ENCODE assay signal across 13 mouse cellular contexts in genomic region chr5:35536271-35536670, GRCm38 (mm10). TPM values are rescaled to one million over a fixed set of nuclear protein-coding genes. Genes with fewer than 3 reads are reported as not detected.
DNase-seq lines count a peak whose midpoint lies in the region; ATAC-seq and TF ChIP-seq lines count a peak whose summit lies in the region.
"Had no signal": no experiment of that assay in that cellular context is flagged by ENCODE, and none has a peak within 500 bp of the region (broad histone marks: within the 10 kb centered on the region; RNA-seq: fewer than 3 reads in every experiment).

No protein-coding gene starts in this region.

- H3K4me1 ChIP-seq in kidney, postnatal 0 days (replicated peaks; ENCODE audit: insufficient read depth, low read length) = no peaks in the 10 kb centered on the region
- H3K4me1 ChIP-seq: liver, embryonic 13.5 days; megakaryocyte, embryonic 14.5 days had no signal

- H3K27me3 ChIP-seq in kidney, postnatal 0 days (ENCODE audit: insufficient read depth, low read length) = no peaks in the 10 kb centered on the region
- H3K27me3 ChIP-seq: liver, embryonic 13.5 days had no signal

- ATAC-seq in CD4-positive, CD25-positive, alpha-beta regulatory T cell, adult 4 months = no peak
- no peak for ATAC-seq in kidney, postnatal 0 days (replicated peaks; ENCODE audit: low FRiP score, low read depth)
- ATAC-seq: activated CD4-positive, CD25-positive, alpha-beta regulatory T cell, adult 4 months had no signal

- no peak overlapping the region for H3K4me3 ChIP-seq in kidney, postnatal 0 days (replicated peaks; ENCODE audit: low read depth, low read length)
- H3K4me3 ChIP-seq: liver, embryonic 13.5 days; megakaryocyte, embryonic 14.5 days had no signal

- peak; percentile 15 for DNase-seq in CD4-positive, CD25-positive, alpha-beta regulatory T cell, adult 2 months (ENCODE audit: low read depth, low spot score)
- DNase-seq in kidney, postnatal 0 days (ENCODE audit: low spot score) = no peak
- no peak for DNase-seq in kidney, adult 18-20 months
- DNase-seq in ES-CJ7 (ENCODE audit: low read depth, low spot score) = peak; percentile 55
- DNase-seq in c-Kit-positive CD71-positive TER-119-positive erythroid progenitor cells, embryonic 14.5 days (ENCODE audit: low spot score) = peak; percentile 10
- DNase-seq in layer of hippocampus, postnatal 10 days (ENCODE audit: low spot score in 2 of 2) = no peak
- no peak for DNase-seq in cerebellum, adult 11 months
- DNase-seq: heart, adult 11 months; liver, embryonic 13.5 days had no signal

- H3K9ac ChIP-seq in kidney, postnatal 0 days (ENCODE audit: low read depth, low read length) = no peak overlapping the region
- H3K9ac ChIP-seq: liver, embryonic 13.5 days had no signal

- peak; percentile 53; the same call in 1 of the 2 replicates for TF ChIP-seq CTCF in kidney, postnatal 0 days (IDR thresholded peaks at IDR 0.05; ENCODE audit: low read depth)

- H3K27ac ChIP-seq in kidney, postnatal 0 days = no peak overlapping the region
- H3K27ac ChIP-seq: liver, embryonic 13.5 days had no signal

- H3K4me2 ChIP-seq in kidney, postnatal 0 days (ENCODE audit: low read length) = no peak overlapping the region
- H3K4me2 ChIP-seq: liver, embryonic 13.5 days had no signal

- 63% methylated on average over 3 of the region's 3 CpGs for WGBS in kidney, postnatal 0 days

- no peaks in the 10 kb centered on the region for H3K36me3 ChIP-seq in kidney, postnatal 0 days (ENCODE audit: insufficient read depth, low read length)
- H3K36me3 ChIP-seq: liver, embryonic 13.5 days had no signal

- no peaks in the 10 kb centered on the region for H3K9me3 ChIP-seq in kidney, postnatal 0 days (replicated peaks; ENCODE audit: low read length)
- H3K9me3 ChIP-seq: liver, embryonic 13.5 days had no signal

RNA-seq across cellular contexts. Expression of gene Cpz, which starts 10.8 kb away (rescaled TPM):
- under 1 TPM in 1 of 2 experiments, not detected in 1; 0.13 TPM for polyA plus RNA-seq in CD4-positive, CD25-positive, alpha-beta regulatory T cell, adult 4 months (2017; shearing (Covaris generic))
- polyA plus RNA-seq in kidney, postnatal 0 days (2015; fragmentation: Nextera tagmentation; extraction: Ambion mirVana) = 4.7 and 6.0 TPM in 2 replicates
- total RNA-seq in layer of hippocampus, postnatal 10 days (2021) = 1 to 10 TPM; 1.3 to 1.6 TPM
- total RNA-seq: hematopoietic stem cell, adult 5-6 weeks had no signal
- polyA plus RNA-seq: activated CD4-positive, CD25-positive, alpha-beta regulatory T cell, adult 4 months had no signal

RNA-seq across cellular contexts. Expression of gene Trmt44, which starts 38.6 kb away (rescaled TPM):
- 1 to 10 TPM; 2.5 to 2.9 TPM for polyA plus RNA-seq in CD4-positive, CD25-positive, alpha-beta regulatory T cell, adult 4 months (2017; shearing (Covaris generic))
- 4.2 and 5.4 TPM in 2 replicates for polyA plus RNA-seq in kidney, postnatal 0 days (2015; fragmentation: Nextera tagmentation; extraction: Ambion mirVana)
- total RNA-seq in layer of hippocampus, postnatal 10 days (2021) = 1 to 10 TPM; 8.3 to 9.5 TPM

RNA-seq across cellular contexts. Expression of gene Acox3, which starts 46.6 kb away (rescaled TPM):
- polyA plus RNA-seq in CD4-positive, CD25-positive, alpha-beta regulatory T cell, adult 4 months (2017; shearing (Covaris generic)) = 10 to 100 TPM; 19.1 to 42.0 TPM
- polyA plus RNA-seq in kidney, postnatal 0 days (2015; fragmentation: Nextera tagmentation; extraction: Ambion mirVana) = 15.0 and 15.5 TPM in 2 replicates
- 10 to 100 TPM; 26.8 to 31.6 TPM for total RNA-seq in layer of hippocampus, postnatal 10 days (2021)

Comparison
In these comparisons a context has a peak if more than half of its experiments do, and no peak if none do; other contexts are left out.
1. DNase-seq: peak in CD4-positive, CD25-positive, alpha-beta regulatory T cell, adult 2 months (single experiment), ES-CJ7 (single experiment) and c-Kit-positive CD71-positive TER-119-positive erythroid progenitor cells, embryonic 14.5 days (single experiment); none in kidney, postnatal 0 days (single experiment), kidney, adult 18-20 months (single experiment), layer of hippocampus, postnatal 10 days (0 of 2) and cerebellum, adult 11 months (single experiment).